Comparison of ENCODE assay signal across 10 mouse cellular contexts in genomic region chrX:6171718-6172117, GRCm38 (mm10). TPM values are rescaled to one million over a fixed set of nuclear protein-coding genes. Genes with fewer than 3 reads are reported as not detected.
A peak's percentile ranks its signal among the peaks of the same experiment; 100 is the strongest.
DNase-seq lines count a peak whose midpoint lies in the region; ATAC-seq and TF ChIP-seq lines count a peak whose summit lies in the region.
"Had no signal": no experiment of that assay in that cellular context is flagged by ENCODE, and none has a peak within 500 bp of the region (broad histone marks: within the 10 kb centered on the region; RNA-seq: fewer than 3 reads in every experiment).

No protein-coding gene starts in this region.

- ATAC-seq in heart, postnatal 0 days (ENCODE audit: insufficient read depth, low read depth): no peak
- 0 out of 2 replicates have a peak, but pooled peaks have one; percentile 12 for ATAC-seq in granulocyte monocyte progenitor cell, adult 5-6 weeks (replicated peaks; ENCODE audit: poor library complexity, severe bottlenecking)
- ATAC-seq in midbrain, embryonic 14.5 days (ENCODE audit: low FRiP score, low TSS enrichment): no peak
- ATAC-seq: Patski had no signal

- H3K36me3 ChIP-seq in heart, postnatal 0 days (replicated peaks; ENCODE audit: control insufficient read depth, insufficient read depth, low read length): no peaks in the 10 kb centered on the region
- no peaks in the 10 kb centered on the region for H3K36me3 ChIP-seq in midbrain, embryonic 14.5 days (ENCODE audit: control insufficient read depth, insufficient read depth, low read length)

- TF ChIP-seq POLR2A in cortical plate, adult 2 months (IDR thresholded peaks at IDR 0.05; ENCODE audit: extremely low read depth, insufficient read depth, low read length): no peak

- TF ChIP-seq EP300 in heart, postnatal 0 days (IDR thresholded peaks at IDR 0.05; ENCODE audit: low read depth): no peak

- H3K27ac ChIP-seq in heart, postnatal 0 days (ENCODE audit: low read depth): no peak overlapping the region
- H3K27ac ChIP-seq in cortical plate, adult 2 months (ENCODE audit: insufficient read depth, low read length): no peak overlapping the region
- peak overlapping the region; percentile 70; the same call in 1 of the 2 replicates for H3K27ac ChIP-seq in midbrain, embryonic 14.5 days (replicated peaks; ENCODE audit: low read depth, low read length)

- H3K4me1 ChIP-seq in heart, postnatal 0 days (ENCODE audit: control insufficient read depth, insufficient read depth): no peaks in the 10 kb centered on the region
- no peaks in the 10 kb centered on the region for H3K4me1 ChIP-seq in cortical plate, adult 2 months (ENCODE audit: control insufficient read depth, insufficient read depth, low read length)
- peaks cover 3% of the 10 kb centered on the region; the same call in 1 of the 2 replicates for H3K4me1 ChIP-seq in midbrain, embryonic 14.5 days (ENCODE audit: control insufficient read depth, insufficient read depth, low read length)
- H3K4me1 ChIP-seq: megakaryocyte, embryonic 14.5 days had no signal

- no peak for TF ChIP-seq CTCF in heart, postnatal 0 days (IDR thresholded peaks at IDR 0.05; ENCODE audit: low read depth)
- TF ChIP-seq CTCF in cortical plate, adult 2 months (IDR thresholded peaks at IDR 0.05; ENCODE audit: extremely low read depth, insufficient read depth, low read length): no peak

- 24% methylated on average over 11 of the region's 12 CpGs for WGBS in heart, postnatal 0 days
- 20% methylated on average over 12 of the region's 12 CpGs for WGBS in midbrain, embryonic 14.5 days

- H3K9me3 ChIP-seq in heart, postnatal 0 days (replicated peaks; ENCODE audit: control insufficient read depth, low read length): no peaks in the 10 kb centered on the region
- no peaks in the 10 kb centered on the region for H3K9me3 ChIP-seq in midbrain, embryonic 14.5 days (ENCODE audit: control insufficient read depth, low read length)
- H3K9me3 ChIP-seq: megakaryocyte, embryonic 14.5 days had no signal

- peak overlapping the region; percentile 5; the same call in 1 of the 2 replicates for H3K4me3 ChIP-seq in heart, postnatal 0 days (ENCODE audit: low read depth, low read length)
- H3K4me3 ChIP-seq in cortical plate, adult 2 months (ENCODE audit: insufficient read depth, low read length): peak overlapping the region; percentile 69
- H3K4me3 ChIP-seq in midbrain, embryonic 14.5 days (replicated peaks; ENCODE audit: low read depth, low read length): peak overlapping the region; percentile 37
- H3K4me3 ChIP-seq: megakaryocyte, embryonic 14.5 days had no signal

- H3K9ac ChIP-seq in heart, postnatal 0 days (replicated peaks; ENCODE audit: low read depth, low read length): no peak overlapping the region
- H3K9ac ChIP-seq in midbrain, embryonic 14.5 days (replicated peaks; ENCODE audit: low read length): peak overlapping the region; percentile 40; the same call in 1 of the 2 replicates

- no peaks in the 10 kb centered on the region for H3K27me3 ChIP-seq in heart, postnatal 0 days (ENCODE audit: control insufficient read depth, insufficient read depth, low read length)
- no peaks in the 10 kb centered on the region for H3K27me3 ChIP-seq in midbrain, embryonic 14.5 days (ENCODE audit: control insufficient read depth, insufficient read depth, low read length)

- H3K4me2 ChIP-seq in heart, postnatal 0 days (ENCODE audit: low read depth, low read length): peak overlapping the region; percentile 40
- H3K4me2 ChIP-seq in midbrain, embryonic 14.5 days (ENCODE audit: low read length): peak overlapping the region; percentile 45

- no peak for DNase-seq in heart, postnatal 0 days (ENCODE audit: low spot score)
- DNase-seq in heart, adult 18-20 months: no peak
- DNase-seq in midbrain, embryonic 14.5 days: peak; percentile 36
- no peak for DNase-seq in lung, postnatal 4 days
- no peak for DNase-seq in adrenal gland, postnatal 14 days
- DNase-seq in urinary bladder, adult 2 months (ENCODE audit: low spot score): no peak

RNA-seq across cellular contexts. Expression of gene Nudt10, which starts 1.1 kb away (rescaled TPM):
- total RNA-seq in heart, postnatal 0 days (2014; rRNA removed; ENCODE audit: low replicate concordance): 1.1 and 1.8 TPM in 2 replicates
- 1.6 and 1.7 TPM in 2 replicates for polyA plus RNA-seq in heart, postnatal 0 days (2015; fragmentation: Nextera tagmentation; extraction: Ambion mirVana)
- under 1 TPM; 0.87 to 0.99 TPM for total RNA-seq in heart, adult 18-20 months (2021)
- 21.9 and 22.6 TPM in 2 replicates for polyA plus RNA-seq in cortical plate, adult 2 months (2012; rRNA removed)
- not detected in 2 replicates for total RNA-seq in granulocyte monocyte progenitor cell, adult 5-6 weeks (2014; fragmentation: Nextera tagmentation)
- total RNA-seq in granulocyte monocyte progenitor cell, adult 5-6 weeks (2017): not detected in 2 replicates
- 59.0 and 64.9 TPM in 2 replicates for polyA plus RNA-seq in midbrain, embryonic 14.5 days (2014; fragmentation: Nextera tagmentation; extraction: Ambion mirVana)
- total RNA-seq in adrenal gland, postnatal 14 days (2021): 7.3 and 8.1 TPM in 2 replicates
- 2.1 and 2.3 TPM in 2 replicates for polyA plus RNA-seq in urinary bladder, adult 2 months (2012; rRNA removed)
- polyA plus RNA-seq: Patski had no signal

Comparison
In these comparisons a context has a peak if more than half of its experiments do, and no peak if none do; other contexts are left out.
1. H3K4me3 ChIP-seq: peak in every context shown above with its lines; median percentile 69 in cortical plate, adult 2 months; 37 in midbrain, embryonic 14.5 days; 5 in heart, postnatal 0 days.